Mouse (Mus musculus): ENCODE measurements around the gene Olfr96. TPM values are rescaled to one million over a fixed set of nuclear protein-coding genes. Genes with fewer than 3 reads are reported as not detected.
A peak's percentile ranks its signal among the peaks of the same experiment; 100 is the strongest.

The Olfr96 gene
- polyA plus RNA-seq (2014; fragmentation: Nextera tagmentation; extraction: Ambion mirVana) = 0.29 TPM in 1 of 2 replicates, not detected in the other

DNA sequence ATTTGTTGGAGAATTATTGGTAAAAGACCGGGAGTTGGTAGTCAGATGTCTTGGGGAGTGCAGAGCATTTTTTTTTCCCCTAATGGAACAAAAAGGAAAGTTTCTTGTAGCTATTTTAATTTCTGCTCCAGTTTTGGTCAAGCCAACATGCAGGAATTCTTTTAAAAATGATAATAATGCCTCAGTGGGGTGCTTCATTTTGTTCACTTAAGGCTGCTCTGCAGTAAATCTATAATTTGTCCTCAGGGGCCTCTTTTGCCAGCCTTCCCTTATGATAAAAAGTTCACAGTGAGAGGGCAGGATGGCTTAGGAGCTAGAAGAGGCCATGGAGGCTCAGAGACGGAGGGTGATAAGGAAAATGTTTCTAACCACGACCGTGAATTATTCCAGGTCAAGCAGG is at the start of gene Olfr96:
Olfr96 (plus strand) TSS at position 301 of the 400 bp plus-strand sequence.
- 65% methylated on average over 4 of the region's 4 CpGs for WGBS
- Histone ChIP-seq H3K27me3 (replicated peaks; ENCODE audit: control insufficient read depth, insufficient read depth, low read length) (no peaks in the 10 kb centered on the region), H3K9ac (ENCODE audit: low read depth, low read length) (no peak within 1 kb of the TSS), H3K4me3 (ENCODE audit: low read depth, low read length) (no peak within 1 kb of the TSS), H3K9me3 (ENCODE audit: control insufficient read depth, low read length) (peaks cover 6% of the 10 kb centered on the region; the same call in 1 of the 2 replicates), H3K4me2 (ENCODE audit: low read depth, low read length) (no peak within 1 kb of the TSS), H3K36me3 (ENCODE audit: control insufficient read depth, insufficient read depth, low read length) (no peaks in the 10 kb centered on the region), H3K4me1 (ENCODE audit: control insufficient read depth, insufficient read depth, low read length) (no peaks in the 10 kb centered on the region), H3K27ac (replicated peaks; ENCODE audit: low read depth, low read length) (no peak within 1 kb of the TSS)
- DNase-seq (ENCODE audit: low spot score) (no peak), ATAC-seq (ENCODE audit: low read depth) (no peak)

- H3K27ac ChIP-seq (replicated peaks; ENCODE audit: low read depth, low read length) = no peak overlapping the region
- no peak for DNase-seq (ENCODE audit: low spot score)
- no peak overlapping the region for H3K9ac ChIP-seq (ENCODE audit: low read depth, low read length)
- no peak for ATAC-seq (ENCODE audit: low read depth)
- no peak overlapping the region for H3K4me3 ChIP-seq (ENCODE audit: low read depth, low read length)
- no peaks in the 10 kb centered on the region for H3K36me3 ChIP-seq (ENCODE audit: control insufficient read depth, insufficient read depth, low read length)
- 45% methylated on average over 6 of the region's 6 CpGs for WGBS
- no peaks in the 10 kb centered on the region for H3K9me3 ChIP-seq (ENCODE audit: control insufficient read depth, low read length)
- H3K4me2 ChIP-seq (ENCODE audit: low read depth, low read length) = no peak overlapping the region
- H3K27me3 ChIP-seq (replicated peaks; ENCODE audit: control insufficient read depth, insufficient read depth, low read length) = no peaks in the 10 kb centered on the region
- no peaks in the 10 kb centered on the region for H3K4me1 ChIP-seq (ENCODE audit: control insufficient read depth, insufficient read depth, low read length)
These were observed 34.5 kb upstream of the Olfr96 start for GRCm38 (mm10) chr17:37185474-37185873.

DNA sequence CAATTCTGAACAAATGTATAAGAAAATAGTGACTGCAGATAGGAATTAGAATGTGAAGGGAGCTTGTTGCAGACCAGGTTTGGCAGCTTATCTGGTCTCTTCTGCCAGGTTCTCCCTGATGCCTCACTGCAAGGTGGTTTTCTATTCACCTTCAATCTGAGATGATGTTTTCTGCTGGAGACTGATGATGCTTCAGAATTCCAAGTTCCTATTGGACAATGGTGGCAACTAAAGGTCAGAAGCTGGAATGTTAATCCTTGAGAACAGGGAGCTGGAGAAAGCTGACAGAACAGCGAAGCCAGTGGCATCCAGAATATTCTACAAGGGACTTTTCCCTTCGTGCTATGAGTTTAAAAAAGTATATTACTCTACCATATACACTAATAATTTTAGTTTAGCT is 29.2 kb upstream of the Olfr96 start:
- 34% methylated on average over 2 of the region's 2 CpGs for WGBS
- DNase-seq (ENCODE audit: low spot score) = peak; percentile 4

DNA sequence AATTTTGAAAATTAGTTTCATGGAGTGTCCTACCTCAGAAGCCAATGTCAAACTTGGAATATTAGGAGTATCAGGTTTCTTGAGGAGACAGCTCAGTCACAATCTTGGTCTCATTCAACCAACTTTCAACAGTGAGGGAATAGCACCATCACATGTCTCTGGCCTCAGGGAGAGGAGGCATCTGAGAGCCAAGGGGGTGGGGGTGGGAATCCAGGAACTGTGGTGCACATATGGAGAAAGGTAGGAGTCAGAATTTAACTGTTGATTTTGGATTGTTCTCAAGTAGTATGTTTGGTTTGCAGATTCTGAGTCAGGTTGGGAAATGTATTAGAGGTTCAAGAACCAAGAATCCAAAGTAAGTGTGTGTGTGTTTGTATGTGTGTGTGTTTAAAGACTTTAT is 26.9 kb upstream of the Olfr96 start:
- Histone ChIP-seq H3K4me3 (ENCODE audit: low read depth, low read length) (no peak overlapping the region), H3K27me3 (replicated peaks; ENCODE audit: control insufficient read depth, insufficient read depth, low read length) (peaks cover 29% of the 10 kb centered on the region), H3K36me3 (ENCODE audit: control insufficient read depth, insufficient read depth, low read length) (no peaks in the 10 kb centered on the region), H3K9me3 (ENCODE audit: control insufficient read depth, low read length) (no peaks in the 10 kb centered on the region), H3K27ac (replicated peaks; ENCODE audit: low read depth, low read length) (no peak overlapping the region), H3K4me1 (ENCODE audit: control insufficient read depth, insufficient read depth, low read length) (no peaks in the 10 kb centered on the region), H3K9ac (ENCODE audit: low read depth, low read length) (no peak overlapping the region), H3K4me2 (ENCODE audit: low read depth, low read length) (no peak overlapping the region)
- DNase-seq (ENCODE audit: low spot score) (no peak), ATAC-seq (ENCODE audit: low read depth) (no peak)

More for the DNA sequence above, 29.2 kb upstream of the Olfr96 start:
- Histone ChIP-seq H3K36me3 (ENCODE audit: control insufficient read depth, insufficient read depth, low read length) (no peaks in the 10 kb centered on the region), H3K9ac (ENCODE audit: low read depth, low read length) (no peak overlapping the region), H3K9me3 (ENCODE audit: control insufficient read depth, low read length) (no peaks in the 10 kb centered on the region), H3K4me2 (ENCODE audit: low read depth, low read length) (no peak overlapping the region), H3K4me1 (ENCODE audit: control insufficient read depth, insufficient read depth, low read length) (no peaks in the 10 kb centered on the region), H3K27me3 (replicated peaks; ENCODE audit: control insufficient read depth, insufficient read depth, low read length) (peaks cover 6% of the 10 kb centered on the region), H3K4me3 (ENCODE audit: low read depth, low read length) (no peak overlapping the region), H3K27ac (replicated peaks; ENCODE audit: low read depth, low read length) (no peak overlapping the region)
- no peak for ATAC-seq (ENCODE audit: low read depth)

- no peaks in the 10 kb centered on the region for H3K4me1 ChIP-seq (ENCODE audit: control insufficient read depth, insufficient read depth, low read length)
- no peak within 1 kb of the TSS for H3K27ac ChIP-seq (replicated peaks; ENCODE audit: low read depth, low read length)
- ATAC-seq (ENCODE audit: low read depth) (no peak), DNase-seq (ENCODE audit: low spot score) (no peak)
- no peak within 1 kb of the TSS for H3K9ac ChIP-seq (ENCODE audit: low read depth, low read length)
- no peaks in the 10 kb centered on the region for H3K36me3 ChIP-seq (ENCODE audit: control insufficient read depth, insufficient read depth, low read length)
- no peaks in the 10 kb centered on the region for H3K9me3 ChIP-seq (ENCODE audit: control insufficient read depth, low read length)
- H3K4me2 ChIP-seq (ENCODE audit: low read depth, low read length) = no peak within 1 kb of the TSS
- no peak within 1 kb of the TSS for H3K4me3 ChIP-seq (ENCODE audit: low read depth, low read length)
- 86% methylated on average over 2 of the region's 2 CpGs for WGBS
- peaks cover 30% of the 10 kb centered on the region for H3K27me3 ChIP-seq (replicated peaks; ENCODE audit: control insufficient read depth, insufficient read depth, low read length)
These were observed 26.3 kb upstream of the Olfr96 start, which contains the start of gene Ubd for GRCm38 (mm10) chr17:37193656-37194055. Ubd (plus strand) TSS chr17:37193892.

DNA sequence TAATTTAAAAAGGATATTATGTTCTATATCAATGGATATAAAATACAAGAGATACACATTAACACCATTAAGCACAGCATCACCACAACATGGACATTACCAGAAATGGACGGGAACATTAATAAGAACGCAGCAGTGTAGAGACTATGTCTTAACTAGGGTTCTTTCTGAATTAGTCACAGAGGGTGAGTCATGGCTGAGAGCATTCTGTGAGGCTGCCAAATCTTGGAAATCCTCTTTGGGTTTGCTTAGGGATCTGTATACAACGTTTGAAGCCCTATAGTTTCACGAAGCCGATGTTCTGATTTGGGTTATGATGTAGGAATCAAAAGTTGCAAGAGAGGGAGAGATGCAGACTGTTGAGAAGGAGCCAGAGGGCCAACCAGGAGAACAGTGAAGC is 25.2 kb upstream of the Olfr96 start:
- Histone ChIP-seq H3K27ac (replicated peaks; ENCODE audit: low read depth, low read length) (no peak overlapping the region), H3K4me2 (ENCODE audit: low read depth, low read length) (no peak overlapping the region), H3K4me1 (ENCODE audit: control insufficient read depth, insufficient read depth, low read length) (no peaks in the 10 kb centered on the region), H3K4me3 (ENCODE audit: low read depth, low read length) (no peak overlapping the region), H3K27me3 (replicated peaks; ENCODE audit: control insufficient read depth, insufficient read depth, low read length) (peaks cover 30% of the 10 kb centered on the region), H3K36me3 (ENCODE audit: control insufficient read depth, insufficient read depth, low read length) (no peaks in the 10 kb centered on the region), H3K9ac (ENCODE audit: low read depth, low read length) (no peak overlapping the region), H3K9me3 (ENCODE audit: control insufficient read depth, low read length) (no peaks in the 10 kb centered on the region)
- no peak for ATAC-seq (ENCODE audit: low read depth)
- DNase-seq (ENCODE audit: low spot score) = no peak
- 83% methylated on average over 5 of the region's 5 CpGs for WGBS

GRCm38 (mm10) chr17:37196845-37197724 is 22.9 kb upstream of the Olfr96 start:
- whole genome bisulfite sequencing = 2% methylated on average over 49 of the region's 77 CpGs
- H3K27ac ChIP-seq (replicated peaks; ENCODE audit: low read depth, low read length) = no peak overlapping the region
- peaks cover 30% of the 10 kb centered on the region for H3K27me3 ChIP-seq (replicated peaks; ENCODE audit: control insufficient read depth, insufficient read depth, low read length)

GRCm38 (mm10) chr17:37200894-37201293 is 19.1 kb upstream of the Olfr96 start, which contains the start of gene Olfr94:
Olfr94 (minus strand) TSS chr17:37200994.
- H3K9ac ChIP-seq (ENCODE audit: low read depth, low read length) = no peak within 1 kb of the TSS
- H3K4me1 ChIP-seq (ENCODE audit: control insufficient read depth, insufficient read depth, low read length) = no peaks in the 10 kb centered on the region
- no peak for ATAC-seq (ENCODE audit: low read depth)
- peaks cover 23% of the 10 kb centered on the region for H3K27me3 ChIP-seq (replicated peaks; ENCODE audit: control insufficient read depth, insufficient read depth, low read length)
- H3K4me3 ChIP-seq (ENCODE audit: low read depth, low read length) = no peak within 1 kb of the TSS
- H3K27ac ChIP-seq (replicated peaks; ENCODE audit: low read depth, low read length) = no peak within 1 kb of the TSS
- H3K9me3 ChIP-seq (ENCODE audit: control insufficient read depth, low read length) = no peaks in the 10 kb centered on the region
- no peak within 1 kb of the TSS for H3K4me2 ChIP-seq (ENCODE audit: low read depth, low read length)
- no peak for DNase-seq (ENCODE audit: low spot score)
- 58% methylated on average over 2 of the region's 2 CpGs for WGBS
- H3K36me3 ChIP-seq (ENCODE audit: control insufficient read depth, insufficient read depth, low read length) = no peaks in the 10 kb centered on the region

More at GRCm38 (mm10) chr17:37196845-37197724, 22.9 kb upstream of the Olfr96 start:
- H3K4me3 ChIP-seq (ENCODE audit: low read depth, low read length) = peak overlapping the region; percentile 54
- peak overlapping the region; percentile 93 for H3K4me2 ChIP-seq (ENCODE audit: low read depth, low read length)
- H3K9ac ChIP-seq (ENCODE audit: low read depth, low read length) = peak overlapping the region; percentile 42
- H3K9me3 ChIP-seq (ENCODE audit: control insufficient read depth, low read length) = no peaks in the 10 kb centered on the region
- peak; percentile 80 for ATAC-seq (ENCODE audit: low read depth)
- H3K4me1 ChIP-seq (ENCODE audit: control insufficient read depth, insufficient read depth, low read length) = no peaks in the 10 kb centered on the region
- H3K36me3 ChIP-seq (ENCODE audit: control insufficient read depth, insufficient read depth, low read length) = no peaks in the 10 kb centered on the region
- peak; percentile 12 for DNase-seq (ENCODE audit: low spot score)
